Mouse (Mus musculus): ENCODE measurements around the gene Nsg2.

DNA sequence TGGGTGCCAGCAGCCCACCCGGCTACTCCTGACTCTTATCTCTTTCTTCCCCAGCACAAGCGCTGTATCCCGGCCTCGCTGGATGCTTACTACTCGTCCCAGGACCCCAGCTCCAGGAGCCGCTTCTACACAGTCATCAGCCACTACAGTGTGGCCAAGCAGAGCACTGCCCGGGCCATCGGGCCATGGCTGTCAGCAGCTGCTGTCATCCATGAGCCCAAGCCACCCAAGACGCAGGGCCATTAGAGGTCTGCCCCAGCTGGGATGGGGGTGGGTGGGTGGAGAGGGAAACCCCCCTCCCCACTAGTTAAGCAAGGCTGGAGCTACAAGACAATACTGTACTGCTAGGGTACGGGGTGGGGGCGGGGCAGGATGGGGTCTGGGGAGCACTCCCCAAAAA is 57.1 kb downstream of the Nsg2 start:
- TF ChIP-seq GATA1 (IDR thresholded peaks at IDR 0.05; ENCODE audit: borderline replicate concordance, low read length) (no peak), FLI1 (IDR thresholded peaks at IDR 0.05; ENCODE audit: low read length) (no peak)
